Mouse (Mus musculus) MEL (cell line): ENCODE measurements around the gene Prr5. TPM values are rescaled to one million over a fixed set of nuclear protein-coding genes. Genes with fewer than 3 reads are reported as not detected.

Source experiments
- DNase-seq: peaks from one replicate; pipeline ENCODE4 v3.0.0; 2011; ENCODE audit warnings: low read depth, low spot score
- H3K27ac ChIP-seq: 2 replicates; pipeline ENCODE4 v1.5.1; 2012; ENCODE audit warnings: low read depth, mild to moderate bottlenecking, control low read depth, low read length, moderate library complexity; ENCODE audit not compliant: control insufficient read depth
- H3K27me3 ChIP-seq, 2 experiments: fragments of 150-350 bp in 1 of 2; sonication (generic) in 1 of 2; 2 replicates each; pipeline ENCODE4 v1.6.1; 2012; ENCODE audit warnings: low read length in 2 of 2, mild to moderate bottlenecking in 2 of 2, improper control_type of control experiment in 1 of 2, moderate library complexity in 1 of 2; ENCODE audit not compliant: insufficient read depth in 2 of 2, control insufficient read depth in 1 of 2
- H3K36me3 ChIP-seq, 2 experiments: 2 replicates each; pipeline ENCODE4 v1.6.1; 2012 to 2014; ENCODE audit warnings: low read length in 2 of 2, improper control_type of control experiment in 1 of 2, inconsistent platforms in 1 of 2, mild to moderate bottlenecking in 1 of 2; ENCODE audit not compliant: insufficient read depth in 2 of 2, control insufficient read depth in 1 of 2
- H3K4me1 ChIP-seq, 2 experiments: fragments of 150-350 bp in 1 of 2; sonication (generic) in 1 of 2; 2 replicates each; pipeline ENCODE4 v1.6.1; 2012; ENCODE audit warnings: low read length in 2 of 2, improper control_type of control experiment in 1 of 2, mild to moderate bottlenecking in 1 of 2; ENCODE audit not compliant: insufficient read depth in 2 of 2, control insufficient read depth in 1 of 2
- H3K4me3 ChIP-seq, 2 experiments: fragments of 150-350 bp in 1 of 2; sonication (generic) in 1 of 2; 2 replicates each; pipeline ENCODE4 v1.5.1; 2012; ENCODE audit warnings: low read depth in 2 of 2, low read length in 2 of 2, mild to moderate bottlenecking in 2 of 2, moderate library complexity in 2 of 2, control low read depth in 1 of 2, improper control_type of control experiment in 1 of 2; ENCODE audit not compliant: control insufficient read depth in 1 of 2, insufficient read depth in 1 of 2
- H3K79me2 ChIP-seq: 2 replicates; pipeline ENCODE4 v1.6.1; 2012; ENCODE audit warnings: mild to moderate bottlenecking, low read length, moderate library complexity; ENCODE audit not compliant: control insufficient read depth, poor library complexity, insufficient read depth
- H3K9ac ChIP-seq: 2 replicates; pipeline ENCODE4 v1.6.1; 2012; ENCODE audit warnings: low read depth, mild to moderate bottlenecking, control low read depth, low read length, moderate library complexity; ENCODE audit not compliant: control insufficient read depth, poor library complexity, severe bottlenecking
- H3K9me3 ChIP-seq: fragments of 150-350 bp; sonication (generic); replicated peaks from 2 replicates; pipeline ENCODE4 v1.6.1; 2012; ENCODE audit warnings: mild to moderate bottlenecking, low read length, improper control_type of control experiment, moderate library complexity; ENCODE audit not compliant: insufficient read depth
- BHLHE40 ChIP-seq: IDR thresholded peaks from 2 replicates; pipeline ENCODE4 v1.6.1; 2012; ENCODE audit warnings: low read depth, mild to moderate bottlenecking, inconsistent platforms, low read length, improper control_type of control experiment, borderline replicate concordance
- CHD1 ChIP-seq: IDR thresholded peaks from 2 replicates; pipeline ENCODE4 v1.6.1; 2012; ENCODE audit warnings: low read depth, mild to moderate bottlenecking, inconsistent platforms, low read length, improper control_type of control experiment
- CHD2 ChIP-seq: IDR thresholded peaks from 2 replicates; pipeline ENCODE4 v1.6.1; 2011; ENCODE audit warnings: low read length, improper control_type of control experiment
- CTCF ChIP-seq, 3 experiments: IDR thresholded peaks in 2 of 3; conservative IDR thresholded peaks in 1 of 3; 2 replicates each; pipeline ENCODE4 v1.5.1; 2011 to 2012; ENCODE audit warnings: low read length in 3 of 3, low read depth in 2 of 3, mild to moderate bottlenecking in 2 of 3, improper control_type of control experiment in 1 of 3, inconsistent platforms in 1 of 3, mixed read lengths in 1 of 3, moderate library complexity in 1 of 3; ENCODE audit not compliant: control insufficient read depth in 1 of 3, insufficient read depth in 1 of 3, poor library complexity in 1 of 3, severe bottlenecking in 1 of 3
- EP300 ChIP-seq, 2 experiments: IDR thresholded peaks; 2 replicates each; pipeline ENCODE4 v1.6.1; 2011; ENCODE audit warnings: improper control_type of control experiment in 2 of 2, low read length in 2 of 2, low read depth in 1 of 2, mild to moderate bottlenecking in 1 of 2
- ETS1 ChIP-seq: IDR thresholded peaks from 2 replicates; pipeline ENCODE4 v1.6.1; 2012; ENCODE audit warnings: low read depth, mild to moderate bottlenecking, inconsistent platforms, low read length, improper control_type of control experiment, moderate library complexity
- GATA1 ChIP-seq: IDR thresholded peaks from 2 replicates; pipeline ENCODE4 v1.6.1; 2011; ENCODE audit warnings: low read depth, low read length, improper control_type of control experiment
- MAFK ChIP-seq: IDR thresholded peaks from 2 replicates; pipeline ENCODE4 v1.6.1; 2011; ENCODE audit warnings: low read depth, mild to moderate bottlenecking, low read length, improper control_type of control experiment, borderline replicate concordance
- MAX ChIP-seq: IDR thresholded peaks from 2 replicates; pipeline ENCODE4 v1.6.1; 2011; ENCODE audit warnings: low read length, improper control_type of control experiment
- MAZ ChIP-seq: IDR thresholded peaks from 2 replicates; pipeline ENCODE4 v1.6.1; 2012; ENCODE audit warnings: low read depth, mild to moderate bottlenecking, inconsistent platforms, low read length, improper control_type of control experiment
- MEF2A ChIP-seq: IDR thresholded peaks from 2 replicates; pipeline ENCODE4 v1.6.1; 2014; ENCODE audit warnings: low read depth, mild to moderate bottlenecking, inconsistent platforms, low read length, improper control_type of control experiment; ENCODE audit not compliant: poor library complexity, insufficient replicate concordance, severe bottlenecking; ENCODE audit errors: extremely low read depth
- MXI1 ChIP-seq: IDR thresholded peaks from 2 replicates; pipeline ENCODE4 v1.6.1; 2011; ENCODE audit warnings: mild to moderate bottlenecking, low read depth, low read length, improper control_type of control experiment
- MYB ChIP-seq: IDR thresholded peaks from 2 replicates; pipeline ENCODE4 v1.6.1; 2011; ENCODE audit warnings: mild to moderate bottlenecking, low read depth, low read length, improper control_type of control experiment
- MYC ChIP-seq: IDR thresholded peaks from 2 replicates; pipeline ENCODE4 v1.6.1; 2011; ENCODE audit warnings: low read depth, mild to moderate bottlenecking, low read length, improper control_type of control experiment, moderate library complexity
- POLR2AphosphoS2 ChIP-seq: IDR thresholded peaks from 2 replicates; pipeline ENCODE4 v1.6.1; 2011; ENCODE audit warnings: low read length, improper control_type of control experiment
- POLR2AphosphoS5 ChIP-seq: IDR thresholded peaks from 2 replicates; pipeline ENCODE4 v1.6.1; 2012; ENCODE audit warnings: low read depth, borderline replicate concordance, mild to moderate bottlenecking, inconsistent platforms, low read length, moderate library complexity, mixed read lengths
- RAD21 ChIP-seq: IDR thresholded peaks from 2 replicates; pipeline ENCODE4 v1.6.1; 2011; ENCODE audit warnings: mild to moderate bottlenecking, low read depth, low read length, improper control_type of control experiment
- RCOR1 ChIP-seq: IDR thresholded peaks from 2 replicates; pipeline ENCODE4 v1.6.1; 2012; ENCODE audit warnings: low read depth, mild to moderate bottlenecking, inconsistent platforms, low read length, improper control_type of control experiment
- TAL1 ChIP-seq: IDR thresholded peaks from 2 replicates; pipeline ENCODE4 v1.6.1; 2012; ENCODE audit warnings: mild to moderate bottlenecking, inconsistent platforms, low read length, moderate library complexity, mixed read lengths
- TBP ChIP-seq: IDR thresholded peaks from 2 replicates; pipeline ENCODE4 v1.8.0; 2011; ENCODE audit warnings: low read depth, low read length, improper control_type of control experiment
- TCF12 ChIP-seq: IDR thresholded peaks from 2 replicates; pipeline ENCODE4 v1.6.1; 2014; ENCODE audit warnings: low read depth, mild to moderate bottlenecking, inconsistent platforms, low read length, improper control_type of control experiment, moderate library complexity
- UBTF ChIP-seq: IDR thresholded peaks from 2 replicates; pipeline ENCODE4 v1.6.1; 2012; ENCODE audit warnings: low read depth, mild to moderate bottlenecking, inconsistent platforms, low read length, improper control_type of control experiment, moderate library complexity, borderline replicate concordance; ENCODE audit not compliant: insufficient read depth
- ZKSCAN1 ChIP-seq: IDR thresholded peaks from 2 replicates; pipeline ENCODE4 v1.6.1; 2012; ENCODE audit warnings: low read depth, mild to moderate bottlenecking, inconsistent platforms, low read length, improper control_type of control experiment, moderate library complexity
- ZMIZ1 ChIP-seq: IDR thresholded peaks from 2 replicates; pipeline ENCODE4 v1.6.1; 2012; ENCODE audit warnings: low read depth, mild to moderate bottlenecking, inconsistent platforms, low read length, improper control_type of control experiment, moderate library complexity
- polyA plus RNA-seq, 2 experiments: library from polyadenylated mRNA; stranded (reverse) in 1 of 2; unstranded in 1 of 2; fragments of >175 nt in 1 of 2; fragments of >200 nt in 1 of 2; gene quantifications; 2 replicates each; pipeline versions ENCODE4 v1.2.1 to v1.2.4; 2012; ENCODE audit warnings: low replicate concordance in 2 of 2, low read depth in 1 of 2; ENCODE audit not compliant: insufficient read length in 2 of 2, insufficient read depth in 1 of 2, missing spikeins in 1 of 2
- total RNA-seq: library from RNA; depleted of rRNA; stranded (reverse); fragments of 300-350 nt; gene quantifications from 2 replicates; pipeline ENCODE4 v1.2.3, GENCODE M21; 2012

Gene Prr5
- total and polyA plus RNA-seq, 3 experiments, result not detected

DNA sequence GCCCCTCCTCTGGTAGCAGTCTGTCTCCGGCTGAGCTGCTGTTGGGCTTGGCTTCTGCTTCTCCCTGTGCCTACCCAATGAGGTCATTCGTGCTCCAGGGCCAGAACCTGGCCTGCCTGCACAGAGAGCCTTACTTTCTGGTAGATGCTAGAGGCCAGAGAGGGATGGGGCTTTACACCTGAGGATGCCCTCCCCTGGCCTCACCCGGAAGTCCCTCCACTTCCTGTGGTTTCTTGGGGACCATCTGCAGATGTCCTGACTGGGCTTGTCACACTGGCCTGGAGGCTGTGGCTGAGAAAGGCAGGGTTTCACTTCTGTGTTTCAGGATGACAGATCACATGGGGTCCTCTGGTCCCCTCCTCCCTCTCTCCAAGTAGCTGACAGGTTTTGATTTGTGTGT is 16.0 kb downstream of the Prr5 start:
- TF ChIP-seq CHD1, result no peak
- TF ChIP-seq RCOR1, result no peak
- TF ChIP-seq MAZ, result no peak
- no peak for TF ChIP-seq BHLHE40
- no peak for TF ChIP-seq TCF12
- TF ChIP-seq UBTF, result no peak
- no peak for TF ChIP-seq ZMIZ1
- TF ChIP-seq TBP, result no peak
- TF ChIP-seq MAFK, result no peak
- TF ChIP-seq MYB, result no peak
- TF ChIP-seq MAX, result no peak
- TF ChIP-seq ETS1, result no peak
- no peak for TF ChIP-seq CTCF (IDR thresholded peaks at IDR 0.05 in 2 of 3, conservative IDR thresholded peaks at IDR 0.05 in 1 of 3; ENCODE audit: control insufficient read depth in 1 of 3, insufficient read depth in 1 of 3, low read depth in 2 of 3, low read length in 3 of 3, poor library complexity in 1 of 3, severe bottlenecking in 1 of 3)
- no peak for TF ChIP-seq TAL1
- no peak for TF ChIP-seq ZKSCAN1
- no peak for TF ChIP-seq MXI1
- TF ChIP-seq MEF2A, result no peak
- TF ChIP-seq POLR2AphosphoS2, result no peak
- TF ChIP-seq CHD2, result no peak

GRCm38 (mm10) chr15:84687904-84688303 is 18.5 kb downstream of the Prr5 start:
- Histone ChIP-seq H3K27me3 (no peaks in the 10 kb centered on the region), H3K4me3 (no peak overlapping the region), H3K79me2 (no peaks in the 10 kb centered on the region)
- no peak for TF ChIP-seq ETS1
- no peak for TF ChIP-seq MYB
- TF ChIP-seq MYC, result no peak
- no peak for TF ChIP-seq RAD21
- no peak for TF ChIP-seq CTCF (IDR thresholded peaks at IDR 0.05 in 2 of 3, conservative IDR thresholded peaks at IDR 0.05 in 1 of 3; ENCODE audit: control insufficient read depth in 1 of 3, insufficient read depth in 1 of 3, low read depth in 2 of 3, low read length in 3 of 3, poor library complexity in 1 of 3, severe bottlenecking in 1 of 3)
- no peak for TF ChIP-seq EP300 (IDR thresholded peaks at IDR 0.05; ENCODE audit: low read depth in 1 of 2, low read length in 2 of 2)
- TF ChIP-seq UBTF, result no peak
- TF ChIP-seq GATA1, result no peak
- no peak for TF ChIP-seq TAL1
- TF ChIP-seq POLR2AphosphoS5, result no peak
- no peak for TF ChIP-seq MXI1
- no peak for TF ChIP-seq BHLHE40
- no peak for TF ChIP-seq ZKSCAN1
- TF ChIP-seq, all 39 proteins: peak for 0
- no peak overlapping the region for H3K27ac ChIP-seq
- H3K4me1 ChIP-seq, result no peaks in the 10 kb centered on the region
- no peak overlapping the region for H3K9ac ChIP-seq
- no peak for DNase-seq
- H3K9me3 ChIP-seq, result no peaks in the 10 kb centered on the region
- H3K36me3 ChIP-seq, result no peaks in the 10 kb centered on the region

More for the DNA sequence above, 16.0 kb downstream of the Prr5 start:
- H3K4me1 ChIP-seq, result no peaks in the 10 kb centered on the region
- H3K9ac ChIP-seq, result no peak overlapping the region
- DNase-seq, result no peak
- no peaks in the 10 kb centered on the region for H3K79me2 ChIP-seq
- H3K36me3 ChIP-seq, result no peaks in the 10 kb centered on the region
- no peak overlapping the region for H3K4me3 ChIP-seq
- no peak overlapping the region for H3K27ac ChIP-seq
- H3K9me3 ChIP-seq, result no peaks in the 10 kb centered on the region
- H3K27me3 ChIP-seq, result no peaks in the 10 kb centered on the region
